Mouse (Mus musculus) CH12.LX (cell line): Measurements from ENCODE around the gene Cfap99. TPM values are rescaled to one million over a fixed set of nuclear protein-coding genes. Genes with fewer than 3 reads are reported as not detected.

Source experiments
- DNase-seq: peaks from one replicate; pipeline ENCODE4 v3.0.0-alpha.2; 2013; ENCODE audit errors: extremely low read depth
- H3K27ac ChIP-seq: 2 replicates; pipeline ENCODE4 v1.5.1; 2012; ENCODE audit warnings: low read depth, mild to moderate bottlenecking, control low read depth, moderate library complexity; ENCODE audit not compliant: insufficient read depth
- H3K27me3 ChIP-seq: replicated peaks from 2 replicates; pipeline ENCODE3; 2012; ENCODE audit warnings: inconsistent platforms
- H3K36me3 ChIP-seq, 2 experiments: replicated peaks in 1 of 2; 2 replicates each; pipeline versions ENCODE3 to v1.6.1; 2012; ENCODE audit warnings: inconsistent platforms in 1 of 2, low read length in 1 of 2, mild to moderate bottlenecking in 1 of 2, mixed read lengths in 1 of 2, moderate library complexity in 1 of 2; ENCODE audit not compliant: control insufficient read depth in 1 of 2, insufficient read depth in 1 of 2
- H3K4me1 ChIP-seq, 2 experiments: 2 replicates each; pipeline ENCODE4 v1.6.1; 2012; ENCODE audit warnings: inconsistent platforms in 1 of 2, moderate library complexity in 1 of 2; ENCODE audit not compliant: insufficient read depth in 2 of 2, control insufficient read depth in 1 of 2
- H3K4me2 ChIP-seq: 2 replicates; pipeline ENCODE4 v1.6.1; 2012; ENCODE audit warnings: low read depth, mild to moderate bottlenecking, control low read depth; ENCODE audit not compliant: poor library complexity, insufficient read depth, severe bottlenecking
- H3K4me3 ChIP-seq, 3 experiments: fragments of 150-350 bp in 1 of 3; sonication (generic) in 1 of 3; replicated peaks in 1 of 3; 2 replicates each; pipeline versions ENCODE3 to v1.5.1; 2011 to 2012; ENCODE audit warnings: low read depth in 2 of 3, low read length in 2 of 3, mild to moderate bottlenecking in 2 of 3, moderate library complexity in 2 of 3, control low read depth in 1 of 3, improper control_type of control experiment in 1 of 3, inconsistent platforms in 1 of 3, mixed read lengths in 1 of 3; ENCODE audit not compliant: poor library complexity in 1 of 3
- H3K79me2 ChIP-seq: replicated peaks from 2 replicates; pipeline ENCODE4 v1.6.1; 2012; ENCODE audit warnings: mild to moderate bottlenecking, moderate library complexity; ENCODE audit not compliant: control insufficient read depth, poor library complexity, insufficient read depth, severe bottlenecking; ENCODE audit errors: extremely low read depth
- H3K9ac ChIP-seq: 2 replicates; pipeline ENCODE4 v1.6.1; 2012; ENCODE audit warnings: low read depth, mild to moderate bottlenecking, control low read depth, moderate library complexity; ENCODE audit not compliant: insufficient read depth
- H3K9me3 ChIP-seq: replicated peaks from 2 replicates; pipeline ENCODE3; 2012; ENCODE audit warnings: low read length, inconsistent platforms, mixed read lengths
- BHLHE40 ChIP-seq: IDR thresholded peaks from 2 replicates; pipeline ENCODE4 v1.6.1; 2011; ENCODE audit warnings: mild to moderate bottlenecking, low read depth, low read length, improper control_type of control experiment
- CHD1 ChIP-seq: IDR thresholded peaks from 2 replicates; pipeline ENCODE4 v1.6.1; 2012; ENCODE audit warnings: low read depth, low read length, improper control_type of control experiment, inconsistent platforms
- CHD2 ChIP-seq: IDR thresholded peaks from 2 replicates; pipeline ENCODE4 v1.6.1; 2011; ENCODE audit warnings: low read length, improper control_type of control experiment
- CTCF ChIP-seq, 2 experiments: IDR thresholded peaks in 1 of 2; conservative IDR thresholded peaks in 1 of 2; 2 replicates each; pipeline ENCODE4 v1.5.1; 2011 to 2012; ENCODE audit warnings: low read depth in 2 of 2, low read length in 2 of 2, improper control_type of control experiment in 1 of 2, inconsistent platforms in 1 of 2, mild to moderate bottlenecking in 1 of 2, moderate library complexity in 1 of 2
- E2F4 ChIP-seq: IDR thresholded peaks from 2 replicates; pipeline ENCODE4 v1.6.1; 2011; ENCODE audit warnings: low read depth, low read length, improper control_type of control experiment; ENCODE audit not compliant: insufficient replicate concordance
- EP300 ChIP-seq: IDR thresholded peaks from 2 replicates; pipeline ENCODE4 v1.6.1; 2011; ENCODE audit warnings: low read length, improper control_type of control experiment
- ETS1 ChIP-seq: conservative IDR thresholded peaks from 2 replicates; pipeline ENCODE4 v1.6.1; 2012; ENCODE audit warnings: low read depth, mild to moderate bottlenecking, inconsistent platforms, low read length, improper control_type of control experiment, moderate library complexity
- GABPA ChIP-seq: IDR thresholded peaks from 2 replicates; pipeline ENCODE4 v1.6.1; 2012; ENCODE audit warnings: low read depth, low read length, improper control_type of control experiment, inconsistent platforms; ENCODE audit not compliant: insufficient replicate concordance
- HCFC1 ChIP-seq: IDR thresholded peaks from 2 replicates; pipeline ENCODE4 v1.6.1; 2012; ENCODE audit warnings: low read depth, mild to moderate bottlenecking, inconsistent platforms, low read length, improper control_type of control experiment
- IRF4 ChIP-seq: IDR thresholded peaks from 2 replicates; pipeline ENCODE4 v1.6.1; 2014; ENCODE audit warnings: low read depth, mild to moderate bottlenecking, inconsistent platforms, low read length, improper control_type of control experiment
- JUND ChIP-seq: conservative IDR thresholded peaks from 2 replicates; pipeline ENCODE4 v1.6.1; 2011; ENCODE audit warnings: low read depth, low read length, improper control_type of control experiment
- MAFK ChIP-seq: IDR thresholded peaks from 2 replicates; pipeline ENCODE4 v1.6.1; 2011; ENCODE audit warnings: low read length, improper control_type of control experiment; ENCODE audit not compliant: insufficient replicate concordance
- MAX ChIP-seq: IDR thresholded peaks from 2 replicates; pipeline ENCODE4 v1.6.1; 2011; ENCODE audit warnings: low read length, improper control_type of control experiment
- MAZ ChIP-seq: IDR thresholded peaks from 2 replicates; pipeline ENCODE4 v1.6.1; 2012; ENCODE audit warnings: low read depth, mild to moderate bottlenecking, inconsistent platforms, low read length, improper control_type of control experiment, moderate library complexity
- MXI1 ChIP-seq: IDR thresholded peaks from 2 replicates; pipeline ENCODE4 v1.6.1; 2011; ENCODE audit warnings: mild to moderate bottlenecking, low read depth, low read length, improper control_type of control experiment
- MYC ChIP-seq: IDR thresholded peaks from 2 replicates; pipeline ENCODE4 v1.6.1; 2011; ENCODE audit warnings: low read depth, mild to moderate bottlenecking, improper control_type of control experiment, low read length
- NELFE ChIP-seq: IDR thresholded peaks from 2 replicates; pipeline ENCODE4 v1.6.1; 2011; ENCODE audit warnings: low read depth, low read length, improper control_type of control experiment
- NRF1 ChIP-seq: IDR thresholded peaks from 2 replicates; pipeline ENCODE4 v1.6.1; 2014; ENCODE audit warnings: low read depth, mild to moderate bottlenecking, inconsistent platforms, low read length, improper control_type of control experiment, moderate library complexity
- POLR2A ChIP-seq: IDR thresholded peaks from 2 replicates; pipeline ENCODE4 v1.6.1; 2011; ENCODE audit warnings: low read depth, mild to moderate bottlenecking, improper control_type of control experiment, low read length
- POLR2AphosphoS2 ChIP-seq: IDR thresholded peaks from 2 replicates; pipeline ENCODE4 v1.6.1; 2011; ENCODE audit warnings: low read depth, low read length, improper control_type of control experiment
- RAD21 ChIP-seq: IDR thresholded peaks from 2 replicates; pipeline ENCODE4 v1.6.1; 2011; ENCODE audit warnings: low read depth, mild to moderate bottlenecking, low read length, improper control_type of control experiment, moderate library complexity
- RCOR1 ChIP-seq: conservative IDR thresholded peaks from 2 replicates; pipeline ENCODE4 v1.6.1; 2012; ENCODE audit warnings: low read depth, mild to moderate bottlenecking, inconsistent platforms, low read length, improper control_type of control experiment
- SIN3A ChIP-seq: IDR thresholded peaks from 2 replicates; pipeline ENCODE4 v1.6.1; 2012; ENCODE audit warnings: low read length, improper control_type of control experiment, inconsistent platforms
- SMC3 ChIP-seq: IDR thresholded peaks from 2 replicates; pipeline ENCODE4 v1.6.1; 2011; ENCODE audit warnings: low read depth, low read length, improper control_type of control experiment
- TBP ChIP-seq: conservative IDR thresholded peaks from 2 replicates; pipeline ENCODE4 v1.6.1; 2011; ENCODE audit warnings: low read depth, low read length, improper control_type of control experiment
- TCF12 ChIP-seq: IDR thresholded peaks from 2 replicates; pipeline ENCODE4 v1.6.1; 2014; ENCODE audit warnings: low read depth, mild to moderate bottlenecking, inconsistent platforms, low read length, improper control_type of control experiment
- UBTF ChIP-seq: IDR thresholded peaks from 2 replicates; pipeline ENCODE4 v1.6.1; 2012; ENCODE audit warnings: low read depth, mild to moderate bottlenecking, inconsistent platforms, low read length, improper control_type of control experiment, moderate library complexity
- USF1 ChIP-seq: IDR thresholded peaks from 2 replicates; pipeline ENCODE4 v1.6.1; 2014; ENCODE audit warnings: low read depth, mild to moderate bottlenecking, inconsistent platforms, low read length, improper control_type of control experiment
- USF2 ChIP-seq: conservative IDR thresholded peaks from 2 replicates; pipeline ENCODE4 v1.6.1; 2011; ENCODE audit warnings: low read depth, low read length, improper control_type of control experiment
- ZC3H11A ChIP-seq: IDR thresholded peaks from 2 replicates; pipeline ENCODE4 v1.6.1; 2012; ENCODE audit warnings: low read depth, mild to moderate bottlenecking, inconsistent platforms, low read length, improper control_type of control experiment
- ZKSCAN1 ChIP-seq: IDR thresholded peaks from 2 replicates; pipeline ENCODE4 v1.6.1; 2012; ENCODE audit warnings: low read depth, inconsistent platforms, low read length, improper control_type of control experiment, borderline replicate concordance
- ZMIZ1 ChIP-seq: IDR thresholded peaks from 2 replicates; pipeline ENCODE4 v1.6.1; 2012; ENCODE audit warnings: low read depth, mild to moderate bottlenecking, inconsistent platforms, low read length, improper control_type of control experiment
- ZNF384 ChIP-seq: IDR thresholded peaks from 2 replicates; pipeline ENCODE4 v1.6.1; 2012; ENCODE audit warnings: low read depth, low read length, improper control_type of control experiment, inconsistent platforms
- dilution Hi-C: fragments of 300-500 bp; cut with MboI; formaldehyde crosslinking; loops from 2 replicates; pipeline ENCODE4 v1.14.3; 2020; ENCODE audit warnings: low sequenced_read_pairs; ENCODE audit not compliant: extremely low pct_unique_long_range_greater_than_20kb, extremely low pct_ligation_motif_present
- in situ Hi-C: fragments of 300-500 bp; cut with MboI; formaldehyde crosslinking; loops from 3 replicates; pipeline ENCODE4 v1.14.3; 2019; ENCODE audit warnings: low sequenced_read_pairs, low pct_ligation_motif_present, low pct_unique_long_range_greater_than_20kb, mixed read lengths
- polyA plus RNA-seq: library from polyadenylated mRNA; unstranded; fragments of >175 nt; gene quantifications from 2 replicates; pipeline ENCODE4 v1.2.1, GENCODE M21; 2012; ENCODE audit warnings: low read depth; ENCODE audit not compliant: insufficient read length
- total RNA-seq, 2 experiments: library from RNA; depleted of rRNA; stranded (reverse); fragments of 300-350 nt in 1 of 2; fragments of >200 nt in 1 of 2; gene quantifications; 2 replicates each; pipeline ENCODE4 v1.2.3; 2012 to 2014

Gene Cfap99
- total and polyA plus RNA-seq, 3 experiments = not detected

DNA sequence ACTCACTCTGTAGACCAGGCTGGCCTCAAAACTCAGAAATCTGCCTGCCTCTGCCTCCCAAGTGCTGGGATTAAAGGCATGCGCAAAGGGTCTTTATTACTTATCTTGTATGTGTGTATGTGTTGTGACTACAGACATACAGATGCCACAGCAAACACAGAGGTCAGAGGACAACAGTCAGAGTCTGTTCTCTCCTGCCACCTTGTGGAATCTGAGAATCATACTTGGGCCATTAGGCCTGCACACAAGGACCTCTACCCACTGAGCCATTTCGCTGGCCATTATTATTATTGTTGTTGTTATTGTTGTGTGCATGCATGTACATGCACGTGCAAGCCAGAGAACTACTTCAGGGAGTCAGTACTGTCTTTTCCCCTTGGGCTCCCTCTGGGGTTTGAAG, 33.2 kb upstream of the Cfap99 start:
- no peak overlapping the region for H3K9ac ChIP-seq
- no peaks in the 10 kb centered on the region for H3K36me3 ChIP-seq
- dilution Hi-C loops (no loop called here), in situ Hi-C loops (no loop called here)
- TF ChIP-seq RAD21 (peak; percentile 72), SMC3 (peak; percentile 79), CTCF (conservative IDR thresholded peaks at IDR 0.05 in 1 of 2, IDR thresholded peaks at IDR 0.05 in 1 of 2; ENCODE audit: low read depth in 2 of 2, low read length in 2 of 2) (peak; percentile 18 to 77; a peak in 2 of 4 replicates), GABPA (no peak)
- no peaks in the 10 kb centered on the region for H3K27me3 ChIP-seq
- H3K4me1 ChIP-seq = peaks cover 0 to 18% of the 10 kb centered on the region in 2 experiments; a peak in 2 of 4 replicates
- H3K4me3 ChIP-seq = no peak overlapping the region
- H3K27ac ChIP-seq = no peak overlapping the region
- DNase-seq = peak; percentile 36
- no peak overlapping the region for H3K4me2 ChIP-seq
- H3K79me2 ChIP-seq = no peaks in the 10 kb centered on the region
- no peaks in the 10 kb centered on the region for H3K9me3 ChIP-seq

DNA sequence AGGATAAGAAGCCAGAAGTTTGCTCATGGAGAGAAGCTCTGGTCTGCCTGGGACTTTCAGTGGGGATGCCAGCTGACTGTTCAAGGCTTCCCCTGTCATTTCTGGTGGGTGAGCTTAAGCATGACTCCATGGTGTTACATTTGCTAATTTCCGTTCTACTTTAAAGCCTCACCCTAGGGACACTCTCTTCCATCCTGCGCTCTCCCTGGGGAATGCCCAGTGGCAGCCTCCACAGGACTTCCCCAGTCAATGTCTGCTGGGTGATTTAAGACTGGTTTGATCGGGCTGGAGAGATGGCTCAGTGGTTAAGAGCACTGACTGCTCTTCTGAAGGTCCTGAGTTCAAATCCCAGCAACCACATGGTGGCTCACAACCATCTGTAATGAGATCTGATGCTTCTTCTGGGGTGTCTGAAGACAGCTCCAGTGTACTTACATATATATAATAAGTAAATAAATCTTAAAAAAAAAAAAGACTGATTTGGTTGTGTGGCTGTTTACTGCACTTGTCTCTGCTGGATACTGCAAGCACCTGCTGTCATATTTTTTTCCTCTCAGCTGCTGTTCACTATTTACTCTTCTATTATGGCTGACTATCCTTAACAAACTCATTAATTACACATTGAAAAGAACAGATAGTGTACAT, 29.1 kb upstream of the Cfap99 start:
- Histone ChIP-seq H3K4me1 (peaks cover 0 to 19% of the 10 kb centered on the region in 2 experiments; a peak in 2 of 4 replicates), H3K4me3 (no peak overlapping the region), H3K4me2 (no peak overlapping the region), H3K9me3 (no peaks in the 10 kb centered on the region), H3K79me2 (no peaks in the 10 kb centered on the region), H3K27me3 (no peaks in the 10 kb centered on the region), H3K36me3 (no peaks in the 10 kb centered on the region), H3K27ac (no peak overlapping the region), H3K9ac (no peak overlapping the region)
- dilution Hi-C loops = no loop called here
- in situ Hi-C loops = no loop called here
- peak; percentile 86 for DNase-seq
- TF ChIP-seq RAD21 (no peak), NRF1 (no peak), ETS1 (peak; percentile 77), TBP (peak; percentile 97), MAX (no peak), ZNF384 (0 out of 2 replicates have a peak, but pooled peaks have one; percentile 12), CHD2 (no peak), NELFE (no peak), CHD1 (no peak), TCF12 (no peak), ZMIZ1 (no peak), JUND (no peak), USF2 (no peak), E2F4 (no peak), CTCF (conservative IDR thresholded peaks at IDR 0.05 in 1 of 2, IDR thresholded peaks at IDR 0.05 in 1 of 2; ENCODE audit: low read depth in 2 of 2, low read length in 2 of 2) (no peak), EP300 (peak; percentile 23; the same call in 1 of the 2 replicates), MAFK (peak; percentile 83; the same call in 1 of the 2 replicates), POLR2AphosphoS2 (no peak), HCFC1 (no peak), MYC (no peak), MXI1 (no peak), IRF4 (no peak), POLR2A (no peak), ZKSCAN1 (no peak), USF1 (no peak), RCOR1 (no peak), UBTF (no peak), BHLHE40 (peak; percentile 31; the same call in 1 of the 2 replicates), MAZ (no peak), SIN3A (0 out of 2 replicates have a peak, but pooled peaks have one; percentile 41), ZC3H11A (no peak)
